Mouse (Mus musculus): ENCODE measurements at regions not wholly inside any gene's neighbourhood (a gene's known extent, or its start where the extent isn't known, plus 50 kb on each side); places are given as distances from the start of the nearest gene placed in this dataset.

DNA sequence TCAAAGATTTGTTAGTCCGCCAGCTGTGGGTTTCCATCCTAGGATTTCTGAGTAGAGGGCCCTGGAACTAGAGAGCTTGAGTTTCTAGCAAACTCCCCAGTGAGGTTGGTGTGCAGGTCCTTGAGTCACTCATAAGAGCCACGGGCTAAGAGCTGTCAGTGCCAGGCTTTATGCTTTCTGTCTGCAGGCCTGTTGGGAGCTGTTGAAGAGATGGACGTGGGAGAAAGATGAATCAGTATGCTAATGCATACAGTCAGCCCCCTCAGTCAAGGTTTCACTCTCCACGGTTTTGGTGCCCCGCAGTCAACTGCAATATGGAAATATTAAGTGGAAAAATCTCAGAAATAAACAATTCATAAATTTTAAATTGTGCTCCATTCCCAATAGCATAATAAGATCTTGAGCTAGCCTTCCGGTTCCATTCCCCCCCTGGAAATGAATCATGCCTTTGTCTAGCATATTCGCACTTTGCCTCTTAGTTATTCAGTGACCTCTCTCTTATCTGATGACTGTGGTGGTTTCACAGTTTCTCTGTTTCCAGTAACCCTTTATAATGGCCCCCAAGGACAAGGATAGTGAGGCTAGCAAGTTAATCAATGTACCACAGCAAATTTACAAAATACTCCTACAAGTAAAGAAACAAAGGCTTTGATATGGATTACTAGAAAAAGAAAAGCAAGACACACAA is 199.4 kb upstream of the Eci2 start:
- no peak for TF ChIP-seq CTCF (IDR thresholded peaks at IDR 0.05; ENCODE audit: low read depth)
- TF ChIP-seq EP300 (IDR thresholded peaks at IDR 0.05; ENCODE audit: low read depth): no peak
